Mouse (Mus musculus) hindbrain, embryonic 13.5 days (tissue): Measurements from ENCODE around the gene Hipk2. TPM values are rescaled to one million over a fixed set of nuclear protein-coding genes. Genes with fewer than 3 reads are reported as not detected.

Source experiments
- ATAC-seq: fragments of 200-750 bp; cut with Nextera tagmentation; 2 replicates; pipeline ENCODE4 v1.8.0; 2017; ENCODE audit warnings: moderate TSS enrichment; ENCODE audit not compliant: low FRiP score
- H3K27ac ChIP-seq: fragments of 300-500 bp; sonication (generic); 2 replicates; pipeline ENCODE4 v1.5.1; 2015; ENCODE audit warnings: inconsistent platforms, mild to moderate bottlenecking, moderate library complexity
- H3K27me3 ChIP-seq: fragments of 300-500 bp; sonication (generic); 2 replicates; pipeline ENCODE4 v1.6.1; 2015; ENCODE audit warnings: mild to moderate bottlenecking, inconsistent platforms
- H3K36me3 ChIP-seq: fragments of 300-500 bp; sonication (generic); 2 replicates; pipeline ENCODE4 v1.6.1; 2015; ENCODE audit warnings: mild to moderate bottlenecking, inconsistent platforms
- H3K4me1 ChIP-seq: fragments of 300-500 bp; sonication (generic); replicated peaks from 2 replicates; pipeline ENCODE4 v1.6.1; 2015; ENCODE audit warnings: inconsistent platforms
- H3K4me2 ChIP-seq: fragments of 300-500 bp; sonication (generic); 2 replicates; pipeline ENCODE4 v1.6.1; 2015; ENCODE audit warnings: inconsistent platforms, mild to moderate bottlenecking, moderate library complexity
- H3K4me3 ChIP-seq: fragments of 300-500 bp; sonication (generic); 2 replicates; pipeline ENCODE4 v1.5.1; 2015; ENCODE audit warnings: mild to moderate bottlenecking, inconsistent platforms
- H3K9ac ChIP-seq: fragments of 300-500 bp; sonication (generic); 2 replicates; pipeline ENCODE4 v1.6.1; 2015; ENCODE audit warnings: mild to moderate bottlenecking, inconsistent platforms
- H3K9me3 ChIP-seq: fragments of 300-500 bp; sonication (generic); 2 replicates; pipeline ENCODE4 v1.6.1; 2016; ENCODE audit warnings: inconsistent platforms
- WGBS: fragments of 180-500 bp; shearing (Covaris S2); methylation state at CpG from one replicate; pipeline ENCODE4 v1.1.7; 2015; 5-methylcytosine and 5-hydroxymethylcytosine counted together
- polyA plus RNA-seq: library from polyadenylated mRNA; unstranded; fragments of >200 nt; fragmentation: Nextera tagmentation; extraction: Ambion mirVana; gene quantifications from 2 replicates; pipeline ENCODE4 v1.2.1, GENCODE M21; 2015

Gene Hipk2
- polyA plus RNA-seq, 1 experiment from 2014 or later: 39.6 TPM

DNA sequence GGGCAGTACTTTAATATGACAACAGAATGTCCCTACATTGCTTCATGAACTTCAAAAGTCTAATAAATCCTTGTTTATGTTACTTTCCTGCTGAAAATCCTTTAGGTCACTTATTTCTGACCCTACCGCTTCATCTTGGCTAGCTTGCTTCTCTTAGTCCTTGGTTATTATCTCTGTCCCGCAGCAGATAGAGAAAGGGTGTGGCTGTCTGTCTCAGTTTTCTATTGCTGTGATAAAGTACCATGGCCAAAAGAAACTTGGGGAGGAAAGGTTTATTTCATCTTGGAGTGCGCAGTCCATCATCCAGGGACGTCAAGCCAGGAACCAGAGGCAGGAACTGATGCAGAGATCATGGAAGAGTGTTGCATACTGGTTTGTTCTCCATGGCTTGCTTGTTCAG, 40.6 kb upstream of the Hipk2 start:
- peaks cover 25% of the 10 kb centered on the region for H3K4me1 ChIP-seq
- 93% methylated on average over 4 of the region's 4 CpGs for WGBS
- H3K27ac ChIP-seq: no peak overlapping the region
- H3K9ac ChIP-seq: no peak overlapping the region
- no peak for ATAC-seq
- no peak overlapping the region for H3K4me2 ChIP-seq
- H3K27me3 ChIP-seq: no peaks in the 10 kb centered on the region
- H3K4me3 ChIP-seq: no peak overlapping the region
- no peaks in the 10 kb centered on the region for H3K36me3 ChIP-seq
- H3K9me3 ChIP-seq: no peaks in the 10 kb centered on the region

DNA sequence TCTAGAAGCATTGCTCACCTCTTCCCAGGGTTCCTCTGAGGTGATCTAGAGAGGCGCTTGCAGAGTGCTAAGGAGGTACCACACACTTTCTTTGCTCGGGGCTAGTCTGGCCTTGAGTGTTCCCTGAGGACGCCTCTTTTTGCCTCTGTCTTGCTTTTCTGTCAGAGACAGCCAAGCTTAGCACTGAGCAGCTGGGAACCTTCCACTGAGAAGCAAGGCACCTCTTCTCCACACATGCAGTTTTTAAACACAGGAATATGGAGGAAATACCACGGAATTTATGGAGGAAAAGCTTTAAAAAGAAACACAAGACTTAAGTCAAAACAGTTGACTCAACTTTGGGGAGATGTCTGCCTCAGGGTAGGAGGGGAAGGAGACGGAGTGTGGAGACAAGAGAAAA, 39.8 kb upstream of the Hipk2 start:
- Histone ChIP-seq H3K27ac (no peak overlapping the region), H3K27me3 (no peaks in the 10 kb centered on the region), H3K4me3 (no peak overlapping the region), H3K9me3 (no peaks in the 10 kb centered on the region), H3K4me1 (peaks cover 19% of the 10 kb centered on the region), H3K9ac (no peak overlapping the region), H3K36me3 (no peaks in the 10 kb centered on the region), H3K4me2 (no peak overlapping the region)
- 67% methylated on average over 5 of the region's 5 CpGs for WGBS
- ATAC-seq: no peak

DNA sequence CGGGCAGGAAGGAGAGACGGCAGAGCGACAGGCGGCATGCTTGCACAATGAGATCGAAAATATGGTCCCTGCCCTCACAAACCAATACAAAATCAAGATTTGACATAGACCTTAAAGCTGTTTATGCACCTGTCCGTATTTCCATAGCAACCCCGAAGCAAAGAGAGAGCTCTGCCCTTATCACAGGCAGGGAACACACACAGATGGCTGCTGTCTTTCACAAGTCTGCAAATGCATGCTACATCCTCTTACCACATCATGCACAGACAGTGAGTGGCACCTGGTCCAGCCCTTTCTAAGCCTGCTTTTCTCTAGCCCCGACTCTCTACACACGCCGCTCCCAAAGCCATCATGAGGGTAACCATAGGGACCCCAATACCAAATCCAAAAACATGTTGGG, 38.2 kb upstream of the Hipk2 start:
- Histone ChIP-seq H3K36me3 (no peaks in the 10 kb centered on the region), H3K9ac (no peak overlapping the region), H3K27me3 (0 out of 2 replicates have a peak, but pooled peaks cover 3% of the 10 kb centered on the region), H3K27ac (no peak overlapping the region), H3K4me2 (no peak overlapping the region), H3K4me1 (peaks cover 19% of the 10 kb centered on the region), H3K9me3 (no peaks in the 10 kb centered on the region), H3K4me3 (no peak overlapping the region)
- no peak for ATAC-seq
- WGBS: 79% methylated on average over 10 of the region's 10 CpGs

DNA sequence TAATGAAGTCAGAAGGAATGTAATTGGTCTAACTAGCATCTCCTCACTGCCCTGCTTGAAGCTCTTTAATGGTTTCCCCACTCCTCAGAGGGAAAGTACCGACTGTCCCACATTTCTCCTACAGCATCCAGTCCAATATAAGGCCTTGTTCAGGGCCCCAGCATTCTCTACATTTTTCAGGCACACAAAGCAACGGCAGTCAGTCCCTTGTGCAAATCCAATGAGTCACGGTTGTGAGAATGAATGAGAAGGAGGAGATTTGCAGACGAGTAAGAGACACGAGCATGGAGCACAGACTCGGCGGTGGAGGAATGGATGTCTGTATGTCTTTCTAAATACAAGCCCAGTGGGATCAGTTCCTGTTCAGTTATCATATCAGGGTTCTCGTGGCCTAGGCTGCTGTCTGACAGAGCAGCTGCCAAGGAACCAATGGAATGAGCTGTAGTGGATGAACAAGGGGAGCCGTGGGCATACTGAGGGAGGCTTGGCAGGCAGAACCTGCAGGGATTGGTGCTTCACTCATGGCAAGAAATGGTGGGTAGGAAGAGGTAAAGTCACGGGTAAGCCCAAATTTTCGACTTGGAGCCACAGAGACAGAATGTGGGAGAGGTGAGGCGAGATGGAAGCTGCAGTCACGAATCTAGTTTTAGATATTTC, 37.5 kb upstream of the Hipk2 start:
- peaks cover 19% of the 10 kb centered on the region for H3K4me1 ChIP-seq

DNA sequence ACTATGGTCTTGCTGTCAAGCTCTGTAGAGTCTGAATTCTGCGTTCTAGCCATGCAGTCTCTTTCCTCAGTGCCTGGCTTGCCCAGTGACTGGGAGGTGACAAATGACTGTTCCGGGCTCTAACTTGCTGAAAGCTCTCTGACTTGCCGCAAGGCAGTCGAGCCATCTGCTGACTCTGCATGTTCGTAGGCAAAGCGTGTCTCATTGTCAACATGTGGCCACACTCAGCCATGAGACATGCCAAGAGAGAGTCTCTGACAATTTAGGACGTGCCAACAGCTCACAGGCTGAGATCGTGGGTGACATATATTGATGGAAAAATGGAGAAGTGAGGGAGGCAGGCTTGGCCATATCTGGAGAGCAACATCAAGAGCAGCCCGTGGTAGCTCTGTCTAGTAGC, 36.9 kb upstream of the Hipk2 start:
- Histone ChIP-seq H3K9me3 (no peaks in the 10 kb centered on the region), H3K27ac (no peak overlapping the region), H3K36me3 (no peaks in the 10 kb centered on the region), H3K4me1 (peaks cover 19% of the 10 kb centered on the region), H3K4me3 (no peak overlapping the region), H3K9ac (no peak overlapping the region), H3K4me2 (no peak overlapping the region), H3K27me3 (peaks cover 6% of the 10 kb centered on the region; the same call in 1 of the 2 replicates)
- 67% methylated on average over 9 of the region's 9 CpGs for WGBS
- ATAC-seq: no peak

More for the DNA sequence above, 37.5 kb upstream of the Hipk2 start:
- no peak overlapping the region for H3K27ac ChIP-seq
- no peak overlapping the region for H3K4me3 ChIP-seq
- H3K36me3 ChIP-seq: no peaks in the 10 kb centered on the region
- no peak overlapping the region for H3K4me2 ChIP-seq
- H3K9me3 ChIP-seq: no peaks in the 10 kb centered on the region
- H3K27me3 ChIP-seq: peaks cover 5% of the 10 kb centered on the region; the same call in 1 of the 2 replicates
- WGBS: 49% methylated on average over 13 of the region's 13 CpGs
- H3K9ac ChIP-seq: no peak overlapping the region
- ATAC-seq: no peak

DNA sequence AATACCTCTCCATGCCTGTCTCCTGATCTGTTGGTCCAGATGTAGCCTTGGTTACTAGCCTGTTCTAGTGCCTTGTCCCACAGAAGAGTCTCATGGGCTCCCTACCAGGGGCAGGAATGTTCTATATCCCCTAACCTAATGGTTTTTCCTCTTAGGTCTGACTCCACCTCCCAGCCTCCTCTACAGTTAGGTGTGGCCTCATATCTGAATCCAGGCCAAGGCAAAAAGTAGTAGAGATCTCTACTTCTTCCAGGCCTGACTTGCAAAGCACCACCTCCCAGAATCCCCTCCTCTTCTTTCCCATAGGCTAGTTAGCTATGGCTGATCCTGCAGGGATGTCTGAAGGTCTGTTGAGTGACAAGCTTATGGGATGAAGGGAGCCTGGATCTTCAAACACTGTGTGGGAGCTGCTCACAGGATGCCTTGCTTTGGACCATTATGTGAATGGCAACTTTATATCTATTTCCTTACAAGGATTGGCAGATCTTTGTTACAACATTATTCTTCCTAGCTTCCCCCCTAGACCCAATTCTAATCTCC, 36.2 kb upstream of the Hipk2 start:
- Histone ChIP-seq H3K9me3 (no peaks in the 10 kb centered on the region), H3K27me3 (peaks cover 6% of the 10 kb centered on the region; the same call in 1 of the 2 replicates), H3K4me2 (no peak overlapping the region), H3K9ac (no peak overlapping the region), H3K4me1 (peaks cover 19% of the 10 kb centered on the region), H3K27ac (no peak overlapping the region), H3K36me3 (no peaks in the 10 kb centered on the region), H3K4me3 (no peak overlapping the region)
- ATAC-seq: no peak

DNA sequence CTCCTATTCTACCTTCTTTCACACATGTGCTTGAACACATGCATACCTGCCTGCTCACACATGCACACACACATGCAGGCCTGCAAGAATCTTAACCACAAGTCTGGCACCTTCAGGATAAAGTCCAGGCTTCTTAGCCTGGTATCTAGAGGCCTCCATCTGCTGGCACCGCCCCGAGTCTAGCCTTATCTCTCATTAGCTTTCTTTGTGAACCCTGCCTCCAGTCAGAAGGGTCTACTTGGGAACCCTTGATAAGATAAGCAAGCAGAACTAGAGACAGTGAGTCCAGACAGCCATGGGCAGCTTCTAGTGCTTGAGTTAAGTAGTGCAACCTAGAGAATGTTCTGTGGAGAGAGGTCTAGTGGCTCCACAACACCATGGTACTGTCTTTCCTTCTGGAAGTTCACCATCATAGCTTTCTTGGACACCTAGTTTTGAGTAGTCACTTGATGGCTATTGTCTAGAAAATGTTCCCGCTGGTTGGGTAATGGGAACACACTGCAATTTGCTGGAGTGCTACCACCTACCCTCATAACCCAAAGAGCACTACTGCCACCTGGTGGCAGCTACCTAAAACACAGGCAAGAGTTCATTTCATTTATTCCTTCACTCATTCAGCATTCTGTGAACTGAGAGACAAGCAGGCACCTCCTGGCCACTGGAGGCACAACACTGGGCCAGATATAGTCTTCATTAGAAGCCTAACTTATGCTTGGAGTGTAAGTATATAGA, 35.0 kb upstream of the Hipk2 start:
- Histone ChIP-seq H3K36me3 (no peaks in the 10 kb centered on the region), H3K27ac (no peak overlapping the region)
- 74% methylated on average over 3 of the region's 3 CpGs for WGBS

DNA sequence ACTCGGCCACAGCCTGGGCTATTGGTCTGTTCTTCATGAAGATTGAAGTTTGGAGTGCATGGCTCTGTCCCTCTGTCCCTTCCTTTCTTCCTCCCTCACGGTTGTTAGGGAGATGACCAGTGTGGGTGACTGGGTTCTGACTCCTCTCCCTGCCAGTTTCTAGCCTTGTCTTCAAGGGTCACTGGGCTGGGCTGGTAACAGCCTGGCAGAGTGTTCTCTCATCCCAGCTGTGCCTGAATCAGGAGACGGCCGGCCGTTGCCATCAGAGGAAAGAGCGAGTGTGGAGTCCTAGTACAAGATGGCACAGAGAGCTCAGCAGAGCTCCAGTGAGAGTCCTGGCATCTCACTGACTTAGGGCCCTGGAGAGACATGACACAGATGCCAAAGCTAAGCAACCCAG, 32.4 kb upstream of the Hipk2 start:
- Histone ChIP-seq H3K4me3 (no peak overlapping the region), H3K9me3 (no peaks in the 10 kb centered on the region), H3K27me3 (peaks cover 6% of the 10 kb centered on the region; the same call in 1 of the 2 replicates), H3K4me2 (no peak overlapping the region), H3K27ac (no peak overlapping the region), H3K4me1 (peaks cover 9% of the 10 kb centered on the region), H3K9ac (no peak overlapping the region), H3K36me3 (no peaks in the 10 kb centered on the region)
- WGBS: 89% methylated on average over 6 of the region's 6 CpGs
- no peak for ATAC-seq

More for the DNA sequence above, 35.0 kb upstream of the Hipk2 start:
- no peaks in the 10 kb centered on the region for H3K9me3 ChIP-seq
- peaks cover 6% of the 10 kb centered on the region; the same call in 1 of the 2 replicates for H3K27me3 ChIP-seq
- ATAC-seq: no peak
- no peak overlapping the region for H3K9ac ChIP-seq
- no peak overlapping the region for H3K4me2 ChIP-seq
- H3K4me1 ChIP-seq: peaks cover 19% of the 10 kb centered on the region
- no peak overlapping the region for H3K4me3 ChIP-seq

DNA sequence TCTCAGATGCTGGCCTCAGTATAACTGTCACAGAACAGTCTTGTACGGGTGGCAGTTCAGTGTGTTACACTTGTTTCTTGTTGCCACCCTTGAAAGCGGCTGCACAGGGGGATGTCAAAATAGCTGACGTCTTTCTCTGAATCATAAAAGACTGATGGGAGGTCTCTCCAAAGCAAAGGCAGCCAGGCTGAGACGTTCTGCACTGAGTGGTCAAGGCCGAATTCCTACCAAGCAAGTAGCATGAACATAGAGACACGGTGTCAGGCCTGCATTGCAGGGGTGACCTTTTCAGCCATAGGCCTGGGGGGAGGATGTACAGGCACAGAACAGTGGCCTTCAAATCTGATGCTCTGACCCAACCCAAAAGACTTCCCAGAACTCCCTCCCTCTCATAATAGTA, 30.0 kb upstream of the Hipk2 start:
- Histone ChIP-seq H3K27me3 (peaks cover 6% of the 10 kb centered on the region; the same call in 1 of the 2 replicates), H3K27ac (no peak overlapping the region), H3K4me3 (no peak overlapping the region), H3K4me2 (no peak overlapping the region), H3K36me3 (no peaks in the 10 kb centered on the region), H3K9ac (no peak overlapping the region), H3K4me1 (no peaks in the 10 kb centered on the region), H3K9me3 (no peaks in the 10 kb centered on the region)
- ATAC-seq: no peak
- 68% methylated on average over 6 of the region's 6 CpGs for WGBS

DNA sequence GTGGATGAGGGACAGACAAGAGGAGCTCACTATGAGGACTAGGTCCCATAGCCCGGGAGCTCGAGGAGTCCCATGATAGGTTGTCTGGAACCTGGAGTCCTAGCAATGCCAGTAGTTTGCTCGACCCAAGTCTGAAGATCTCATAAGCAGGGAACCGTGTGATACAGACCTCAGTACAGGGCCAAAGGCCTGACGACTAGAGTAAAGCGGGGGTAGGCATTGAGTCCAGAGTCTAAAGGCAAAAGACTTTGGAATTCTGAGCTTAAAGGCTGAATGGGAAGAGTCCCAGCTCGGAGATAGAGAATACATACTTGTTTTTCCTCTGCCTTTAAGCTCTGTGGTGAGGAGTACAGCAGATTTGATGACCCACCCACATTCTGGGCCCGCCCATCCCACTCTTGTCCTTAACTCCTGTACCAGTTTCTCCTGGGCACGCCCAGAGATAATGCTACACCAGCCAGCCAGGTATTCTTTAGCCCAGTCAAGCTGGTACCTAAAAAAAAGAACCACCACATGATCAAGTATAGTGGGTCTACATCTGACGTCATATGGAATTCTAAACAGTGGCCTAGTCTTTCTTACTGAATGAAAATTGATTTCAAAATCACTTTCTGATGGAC, 27.0 kb upstream of the Hipk2 start:
- whole genome bisulfite sequencing: 89% methylated on average over 10 of the region's 10 CpGs
- Histone ChIP-seq H3K27me3 (no peaks in the 10 kb centered on the region), H3K4me1 (no peaks in the 10 kb centered on the region), H3K27ac (no peak overlapping the region), H3K36me3 (no peaks in the 10 kb centered on the region), H3K4me2 (no peak overlapping the region), H3K4me3 (no peak overlapping the region), H3K9ac (no peak overlapping the region), H3K9me3 (no peaks in the 10 kb centered on the region)
- ATAC-seq: no peak

DNA sequence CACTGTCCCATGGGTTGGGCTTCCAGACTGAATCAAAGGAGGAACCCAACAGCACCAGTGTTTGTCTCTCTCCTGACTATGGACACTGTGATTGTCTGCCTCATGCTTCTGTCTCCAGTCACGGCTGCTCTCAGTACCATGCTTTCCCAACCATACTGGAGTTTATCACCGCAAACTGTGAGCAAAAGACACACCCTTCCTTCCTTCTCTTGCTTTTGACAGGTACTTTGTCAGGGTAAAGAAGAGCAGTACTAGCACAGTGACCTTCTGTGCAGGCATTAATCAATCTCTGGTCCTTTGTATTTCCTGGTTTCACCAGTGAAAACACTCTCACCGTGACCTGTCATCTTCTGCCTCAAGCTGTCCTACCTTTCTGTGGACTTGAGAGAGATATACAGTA, 25.7 kb upstream of the Hipk2 start:
- Histone ChIP-seq H3K9ac (no peak overlapping the region), H3K27me3 (no peaks in the 10 kb centered on the region), H3K36me3 (no peaks in the 10 kb centered on the region), H3K4me1 (peaks cover 10% of the 10 kb centered on the region), H3K4me3 (no peak overlapping the region), H3K27ac (no peak overlapping the region), H3K4me2 (no peak overlapping the region), H3K9me3 (no peaks in the 10 kb centered on the region)
- WGBS: 80% methylated on average over 3 of the region's 3 CpGs
- ATAC-seq: no peak

DNA sequence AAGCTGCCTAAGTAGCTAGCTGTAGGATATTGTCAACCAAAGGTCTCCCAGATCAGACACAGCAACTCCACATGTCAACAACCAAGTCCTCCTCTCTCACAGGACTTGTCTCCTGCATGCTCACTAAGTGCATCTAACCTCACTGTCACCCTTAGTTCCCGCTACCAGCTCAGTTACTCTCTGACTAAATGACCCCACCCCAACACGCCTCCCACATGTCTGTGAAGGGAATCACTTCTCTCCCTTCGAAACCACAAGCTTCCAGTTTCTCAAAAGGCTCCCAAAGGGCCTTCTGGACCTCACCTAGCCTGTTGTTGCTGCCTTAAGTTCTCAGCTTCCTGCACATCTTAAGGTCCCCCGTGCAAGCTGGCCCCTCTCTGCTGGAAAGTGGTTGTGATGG, 25.2 kb upstream of the Hipk2 start:
- WGBS: 91% methylated on average over 4 of the region's 4 CpGs
- no peak for ATAC-seq
- H3K9me3 ChIP-seq: no peaks in the 10 kb centered on the region

More for the DNA sequence above, 25.2 kb upstream of the Hipk2 start:
- Histone ChIP-seq H3K4me2 (no peak overlapping the region), H3K9ac (no peak overlapping the region), H3K4me1 (peaks cover 11% of the 10 kb centered on the region), H3K4me3 (no peak overlapping the region), H3K27ac (no peak overlapping the region), H3K27me3 (no peaks in the 10 kb centered on the region), H3K36me3 (no peaks in the 10 kb centered on the region)
